Mouse (Mus musculus) ES-E14 (cell line): ENCODE measurements around the gene Chd9.

ENCODE experiments used
- HCFC1 ChIP-seq: IDR thresholded peaks from 2 replicates; pipeline ENCODE4 v1.6.1; 2012; ENCODE audit warnings: low read length, inconsistent platforms, borderline replicate concordance; ENCODE audit not compliant: insufficient read depth
- ZNF384 ChIP-seq: IDR thresholded peaks from 2 replicates; pipeline ENCODE4 v1.6.1; 2012; ENCODE audit warnings: low read depth, low read length, inconsistent platforms

DNA sequence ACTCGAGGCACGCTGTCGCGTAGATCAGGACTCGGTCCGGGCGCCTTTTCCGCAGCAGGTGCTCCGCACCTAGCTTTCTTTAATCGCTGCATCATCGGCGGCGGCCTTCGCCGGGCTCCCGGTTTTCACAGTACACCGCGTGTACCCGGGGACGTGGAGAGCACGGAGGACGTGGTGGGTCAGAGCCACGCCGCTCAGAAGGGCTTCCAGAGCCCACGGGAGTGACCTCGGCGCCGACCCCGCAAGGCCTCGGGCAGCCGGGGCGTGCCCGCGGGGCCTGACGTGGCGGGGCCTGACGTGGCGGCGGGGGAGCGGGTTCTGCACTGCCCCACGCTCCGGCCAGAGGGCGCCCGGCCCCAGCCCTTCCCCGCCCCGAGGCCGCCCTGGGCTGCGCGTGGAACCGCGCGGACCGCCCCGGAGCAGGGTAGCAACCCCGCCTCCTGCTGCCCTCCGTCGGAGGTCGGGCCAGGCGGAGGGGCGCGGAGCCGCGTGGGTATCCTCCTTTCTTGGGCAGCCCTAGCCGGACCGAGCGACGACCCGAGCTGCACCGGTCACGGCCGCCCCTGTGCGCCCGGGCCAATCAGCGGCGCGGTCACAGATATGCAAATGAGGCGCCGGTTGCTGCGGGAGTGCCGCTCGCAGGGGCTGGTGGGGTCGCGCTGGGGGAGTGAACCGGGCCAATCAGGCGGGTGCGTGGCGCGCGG is 79.8 kb downstream of the Chd9 start:
- TF ChIP-seq ZNF384 = no peak
- TF ChIP-seq HCFC1 = no peak
